Mouse (Mus musculus) heart, postnatal 14 days (tissue): ENCODE measurements around the gene Nr1h3. TPM values are rescaled to one million over a fixed set of nuclear protein-coding genes. Genes with fewer than 3 reads are reported as not detected.

ENCODE experiments used
- DNase-seq, 2 experiments: peaks; one replicate each; pipeline ENCODE4 v3.0.0; 2021 to 2022
- intact Hi-C: fragments of 180-260 bp; cut with DNase I; formaldehyde crosslinking; loops from one replicate; pipeline ENCODE4 v1.15.1; 2025
- total RNA-seq, 2 experiments: library from RNA; stranded (reverse); gene quantifications; 2 replicates each; pipeline ENCODE4 v1.2.3; 2021

Nr1h3 gene
- total RNA-seq, 2 experiments from 2014 or later, result 8.6 to 11.8 TPM

DNA sequence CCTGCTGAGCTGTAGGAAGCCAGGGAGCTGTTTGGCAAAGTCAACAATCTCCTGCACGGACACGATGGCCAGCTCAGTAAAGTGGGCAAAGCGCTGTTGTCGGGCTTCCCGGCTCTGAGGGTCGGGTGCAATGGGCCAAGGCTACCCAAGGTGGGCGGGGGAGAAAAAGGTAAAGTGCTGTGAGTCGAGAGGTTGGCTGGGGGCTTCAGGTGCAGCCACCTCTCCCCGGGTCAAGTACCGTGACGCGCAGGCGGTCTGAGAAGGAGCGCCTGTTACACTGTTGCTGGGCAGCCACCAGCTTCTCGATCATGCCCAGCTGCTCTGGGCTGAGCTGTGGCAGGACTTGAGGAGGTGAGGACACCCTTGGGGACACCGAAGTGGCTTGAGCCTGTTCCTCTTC, 12.1 kb downstream of the Nr1h3 start:
- DNase-seq, result no peak
- intact Hi-C loops, result loop anchor here (5.0 kb wide), 1 partner anchor 118 kb away; the partner anchor contains the start of gene Slc39a13

DNA sequence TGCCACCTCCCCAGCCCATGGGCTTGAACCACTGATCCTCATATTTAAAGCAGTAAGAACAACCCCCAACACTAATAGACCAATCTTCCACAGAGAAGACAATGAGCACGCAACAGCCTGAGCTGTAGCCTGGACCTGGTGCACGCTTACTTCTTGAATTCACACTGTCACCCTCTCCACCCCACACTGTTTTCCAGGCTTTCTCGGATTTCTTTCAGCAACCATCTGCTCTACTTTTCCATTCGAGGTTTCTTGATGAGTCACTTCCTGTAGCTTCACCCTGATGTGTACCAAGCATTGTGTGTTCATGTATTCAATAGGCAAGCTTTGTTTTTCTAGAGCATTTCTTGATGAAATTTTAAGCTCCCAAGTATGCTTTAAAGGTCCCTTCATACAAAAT, 15.2 kb downstream of the Nr1h3 start:
- DNase-seq, result no peak
- intact Hi-C loops, result no loop called here

DNA sequence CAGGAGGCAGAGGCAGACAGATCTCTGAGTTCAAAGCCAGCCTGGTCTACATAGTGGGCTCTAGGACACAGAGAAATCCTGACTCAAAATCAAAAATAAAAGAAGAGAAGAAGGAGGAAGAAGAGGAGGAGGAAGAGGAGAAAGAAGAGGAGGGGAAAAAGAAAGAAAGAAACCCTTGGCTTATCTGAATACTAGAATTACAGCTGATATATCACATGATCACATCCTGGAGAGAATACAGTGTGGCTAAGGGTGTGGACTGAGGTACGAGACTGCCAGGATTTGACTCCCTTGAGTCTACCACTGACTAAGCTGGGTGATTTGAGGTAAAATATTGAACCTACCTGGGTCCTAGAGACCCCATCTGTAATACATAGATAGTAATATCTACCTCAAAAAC, 16.4 kb downstream of the Nr1h3 start:
- intact Hi-C loops, result no loop called here
- no peak for DNase-seq

- peak; percentile 22 to 30 for DNase-seq
- intact Hi-C loops, result no loop called here
Measured at GRCm38 (mm10) chr2:91183711-91184405, 18.8 kb downstream of the Nr1h3 start, which contains the start of gene Madd. TSS of gene Madd (minus strand) at chr2:91183837.

GRCm38 (mm10) chr2:91183148-91183513, 19.5 kb downstream of the Nr1h3 start:
- DNase-seq, result peak; percentile 88 to 90
- intact Hi-C loops, result no loop called here

DNA sequence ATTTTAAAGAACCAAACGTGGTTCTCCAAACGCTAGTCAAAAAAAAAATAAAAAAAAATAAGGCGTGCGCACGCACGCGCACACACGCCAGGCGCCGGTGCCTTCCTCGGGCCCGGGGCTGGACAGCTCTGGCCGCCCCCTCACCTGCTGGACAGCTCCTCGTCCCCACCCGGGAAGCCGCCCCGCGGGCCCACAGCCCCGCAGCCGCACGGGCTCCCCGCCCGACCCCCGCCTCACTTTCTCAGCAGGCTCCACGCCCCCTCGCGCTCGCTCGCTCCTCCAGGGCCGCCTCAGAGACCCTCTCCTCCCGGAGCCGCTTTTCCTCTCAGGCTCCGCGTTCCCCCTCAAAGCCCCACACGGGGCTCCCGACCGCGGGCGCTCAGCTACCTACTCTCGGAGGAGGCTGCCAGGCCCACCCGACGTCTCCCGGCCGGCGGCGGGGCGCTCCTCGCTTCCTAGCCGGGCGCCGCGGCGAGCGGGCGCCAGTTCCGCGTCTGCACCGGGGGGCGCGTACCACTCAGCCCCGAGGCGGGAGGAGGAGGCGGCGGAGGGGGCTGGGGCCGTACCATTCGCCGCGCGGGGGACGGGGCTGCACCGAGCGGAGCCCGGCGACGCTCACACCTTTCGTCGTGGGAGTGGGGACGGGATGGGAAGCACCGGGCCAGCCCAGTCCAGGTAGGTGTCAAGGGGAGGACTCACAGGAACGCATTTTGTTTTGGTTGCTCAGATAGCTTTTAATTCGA, 20.1 kb downstream of the Nr1h3 start:
- DNase-seq, result peak; percentile 69 to 74
- intact Hi-C loops, result no loop called here

DNA sequence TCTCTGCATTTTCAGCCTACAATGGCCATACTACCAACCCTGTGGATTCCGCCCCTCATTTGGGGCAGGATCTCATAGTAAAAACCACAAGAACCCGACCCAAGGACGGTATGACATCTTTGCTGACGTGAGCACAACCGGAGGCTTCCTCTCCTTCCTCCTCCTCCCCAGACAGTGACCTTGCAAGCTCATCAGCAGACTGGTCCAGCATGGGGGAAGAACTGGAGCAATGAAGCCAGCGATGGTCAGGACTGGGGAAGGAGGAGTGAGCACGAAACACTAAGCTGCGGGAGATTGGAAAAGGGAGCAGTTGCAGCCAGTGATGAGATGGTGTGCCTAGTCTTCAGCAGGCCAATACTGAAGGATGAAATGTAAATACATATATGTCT, 20.6 kb downstream of the Nr1h3 start:
- intact Hi-C loops, result no loop called here
- DNase-seq, result no peak

- intact Hi-C loops, result no loop called here
- DNase-seq, result no peak
Measured at GRCm38 (mm10) chr2:91180706-91181105, 21.9 kb downstream of the Nr1h3 start.

GRCm38 (mm10) chr2:91179825-91180224, 22.8 kb downstream of the Nr1h3 start:
- DNase-seq, result no peak
- intact Hi-C loops, result no loop called here

DNA sequence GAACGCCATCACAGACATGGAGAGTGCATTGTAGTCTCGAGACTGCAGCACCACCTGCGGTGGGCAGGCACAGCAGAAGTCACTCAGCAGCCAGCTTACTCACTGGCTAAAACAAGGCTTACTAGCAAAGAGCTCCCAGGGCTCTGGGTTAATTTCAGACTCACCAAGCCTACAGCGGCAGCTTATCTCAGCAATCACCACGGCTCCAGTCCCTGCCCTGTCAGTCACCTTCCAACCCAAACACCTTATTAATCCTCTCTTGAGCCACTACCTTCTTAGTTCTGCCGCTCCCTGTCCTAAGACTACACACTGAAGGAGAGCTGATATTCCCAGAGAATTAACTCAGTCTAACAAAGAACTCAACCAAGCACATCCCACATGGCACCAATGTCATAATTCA, 26.4 kb downstream of the Nr1h3 start:
- no peak for DNase-seq
- intact Hi-C loops, result no loop called here

DNA sequence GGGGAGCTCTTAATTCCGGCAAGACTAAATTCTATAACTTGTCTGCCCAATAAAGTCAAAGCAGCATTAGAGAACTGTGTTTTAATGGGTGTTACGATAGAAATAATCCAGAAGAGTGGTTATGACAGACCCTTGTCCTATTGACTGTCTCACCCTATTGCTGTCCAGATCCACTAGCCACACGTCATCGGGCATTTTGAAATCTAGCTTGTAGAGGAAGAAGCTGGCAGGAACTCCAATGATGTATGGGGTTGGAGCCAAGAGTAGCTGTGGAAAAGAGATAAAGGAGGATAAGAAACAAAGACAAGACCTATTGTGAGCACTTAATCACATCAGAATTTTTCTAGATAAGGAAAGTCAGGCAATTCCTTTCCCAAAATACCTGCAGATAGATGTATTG, 27.1 kb downstream of the Nr1h3 start:
- no peak for DNase-seq
- intact Hi-C loops, result no loop called here

DNA sequence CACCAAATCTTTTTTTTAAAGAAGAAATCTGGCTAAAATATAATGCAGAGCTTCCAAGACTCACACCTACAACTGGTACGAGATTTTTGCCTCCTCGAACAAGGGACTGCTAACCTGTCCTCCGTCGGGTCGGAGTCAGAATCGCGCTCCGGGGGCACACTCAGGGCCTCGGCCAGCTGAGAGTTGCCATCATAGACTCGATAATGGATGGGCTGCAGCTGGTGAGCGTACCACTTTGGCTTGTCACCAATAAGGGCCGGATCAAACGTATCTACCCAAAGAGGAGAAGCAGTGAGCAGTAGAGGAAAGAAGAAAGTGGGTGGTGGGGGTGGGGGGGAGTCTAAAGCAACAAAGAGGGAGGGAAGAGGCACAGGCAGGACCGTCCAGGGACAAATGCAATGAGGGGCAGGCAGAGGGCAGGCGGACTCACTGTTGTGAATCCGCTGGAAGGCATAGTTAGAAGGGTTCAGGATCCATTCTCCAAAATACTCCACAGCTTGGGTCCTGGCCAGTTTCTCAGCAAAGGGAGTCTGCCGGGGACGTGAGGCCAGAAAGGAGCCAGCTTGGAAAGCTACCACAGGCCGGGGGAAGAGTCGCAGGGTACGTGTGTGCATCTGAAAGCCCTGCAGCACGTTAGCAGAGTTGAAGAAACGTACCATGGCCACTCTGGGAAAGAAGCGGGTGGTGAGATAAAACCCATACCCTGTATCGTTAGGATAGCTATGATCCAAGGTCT, 32.9 kb downstream of the Nr1h3 start:
- no peak for DNase-seq
- intact Hi-C loops, result no loop called here

GRCm38 (mm10) chr2:91167629-91168028, 35.0 kb downstream of the Nr1h3 start:
- no peak for DNase-seq
- intact Hi-C loops, result no loop called here

- intact Hi-C loops, result no loop called here
- no peak for DNase-seq
Measured at GRCm38 (mm10) chr2:91164991-91165390, 37.6 kb downstream of the Nr1h3 start.

DNA sequence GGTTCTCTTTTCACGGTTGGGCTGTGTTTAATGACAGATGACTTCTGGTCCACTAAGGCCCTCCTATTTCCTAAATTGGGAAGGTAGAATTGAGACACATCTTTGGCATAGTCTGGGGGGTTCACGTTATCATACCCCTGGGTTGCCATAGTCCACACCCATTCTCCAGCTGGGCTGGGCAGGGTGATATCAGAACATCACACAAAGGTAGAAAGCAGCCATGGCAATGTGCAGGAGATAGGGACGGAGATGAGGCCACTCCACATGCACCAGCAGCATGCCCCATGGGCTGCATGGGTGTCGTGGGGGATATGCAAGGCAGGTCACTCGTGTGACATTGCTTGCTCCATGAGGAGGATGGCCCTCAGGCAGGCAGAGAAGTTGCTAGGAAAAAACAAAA, 39.1 kb downstream of the Nr1h3 start:
- no peak for DNase-seq
- intact Hi-C loops, result no loop called here

DNA sequence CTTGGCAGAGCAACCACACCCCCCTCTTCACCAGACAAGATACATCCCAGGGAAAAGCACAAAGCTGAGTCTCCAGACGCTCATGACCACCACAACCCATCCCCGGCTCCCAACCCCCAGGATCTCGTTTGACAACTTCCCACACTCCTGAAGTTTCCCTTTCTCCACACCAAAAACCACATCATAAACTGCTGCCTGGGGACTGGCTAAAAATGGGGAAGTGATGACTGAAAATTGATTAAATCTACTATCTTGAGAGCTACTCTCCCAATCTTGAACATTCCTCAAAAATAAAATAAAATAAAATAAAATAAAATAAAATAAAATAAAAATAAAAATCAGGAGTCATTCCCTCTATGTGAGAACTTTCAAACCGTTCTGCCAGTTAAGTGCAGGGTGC, 39.7 kb downstream of the Nr1h3 start:
- intact Hi-C loops, result no loop called here

DNA sequence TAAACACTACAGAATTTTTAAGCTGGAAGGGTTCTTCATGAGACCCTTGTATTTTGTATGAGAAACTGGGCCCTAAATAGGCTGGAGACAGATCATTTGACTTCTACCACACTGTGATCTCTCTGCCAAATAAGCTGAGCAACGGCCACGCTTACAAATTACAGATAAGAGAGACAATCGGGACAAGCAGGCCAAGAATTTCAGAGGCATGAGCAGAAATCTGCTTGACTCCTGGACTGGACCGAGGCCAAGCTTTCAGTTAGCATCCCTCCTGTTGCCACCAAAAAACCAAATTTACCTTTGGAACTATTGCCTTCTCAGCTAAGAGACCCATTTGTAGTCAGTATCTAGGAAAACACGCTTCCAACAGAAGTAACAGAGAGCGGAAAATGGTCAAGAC, 42.0 kb downstream of the Nr1h3 start:
- intact Hi-C loops, result no loop called here
- DNase-seq, result no peak

More for the DNA sequence above, 39.7 kb downstream of the Nr1h3 start:
- DNase-seq, result no peak

GRCm38 (mm10) chr2:91157002-91157752, 45.5 kb downstream of the Nr1h3 start:
- intact Hi-C loops, result no loop called here
- DNase-seq, result no peak

- intact Hi-C loops, result no loop called here
- DNase-seq, result no peak
Measured at GRCm38 (mm10) chr2:91154091-91154490, 48.5 kb downstream of the Nr1h3 start.

GRCm38 (mm10) chr2:91152885-91153377, 49.7 kb downstream of the Nr1h3 start:
- intact Hi-C loops, result no loop called here
- no peak for DNase-seq

- intact Hi-C loops, result no loop called here
- DNase-seq, result no peak
Measured at GRCm38 (mm10) chr2:91151331-91151730, 51.3 kb downstream of the Nr1h3 start.
